Mouse (Mus musculus) common myeloid progenitor, adult 5-6 weeks (primary cell): ENCODE measurements around the gene Cachd1. TPM values are rescaled to one million over a fixed set of nuclear protein-coding genes. Genes with fewer than 3 reads are reported as not detected.

ENCODE experiments used
- ATAC-seq: replicated peaks from 2 replicates; pipeline ENCODE4 v1.8.0; 2016; ENCODE audit warnings: low read depth, mild to moderate bottlenecking, moderate TSS enrichment, inconsistent platforms; ENCODE audit not compliant: poor library complexity, severe bottlenecking
- total RNA-seq: library from RNA; stranded (forward); fragments of 200-1000, 187-1606 nt; gene quantifications from 2 replicates; pipeline ENCODE4 v1.2.3, GENCODE M21; 2017

Cachd1 gene
- total RNA-seq, 1 experiment from 2014 or later, result 3.1 TPM

GRCm38 (mm10) chr4:101026995-101027394, 250.5 kb downstream of the Cachd1 start:
- no peak for ATAC-seq

- ATAC-seq, result no peak
Measured at GRCm38 (mm10) chr4:101027852-101028411, 251.5 kb downstream of the Cachd1 start.

DNA sequence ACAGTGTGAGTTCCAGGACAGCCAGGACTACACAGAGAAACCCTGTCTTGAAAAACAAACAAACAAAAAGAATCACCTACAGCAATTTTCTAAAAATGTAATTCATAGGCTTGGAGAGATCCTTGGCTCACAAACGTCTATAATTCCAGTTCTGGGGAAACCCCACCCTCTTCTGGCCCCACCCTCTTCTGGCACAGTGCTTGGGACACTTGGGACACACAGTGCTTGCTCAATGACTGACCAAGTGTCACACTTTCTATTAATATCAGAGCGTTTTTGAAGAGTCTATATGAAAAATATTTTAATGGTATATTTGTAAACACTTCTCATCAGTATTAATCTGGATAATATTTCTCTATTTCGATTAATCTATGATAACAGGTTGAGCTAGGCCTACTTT, 256.6 kb downstream of the Cachd1 start:
- ATAC-seq, result no peak

GRCm38 (mm10) chr4:101035131-101035530, 258.7 kb downstream of the Cachd1 start:
- no peak for ATAC-seq

- ATAC-seq, result no peak
Measured at GRCm38 (mm10) chr4:101037156-101037555, 260.7 kb downstream of the Cachd1 start.

DNA sequence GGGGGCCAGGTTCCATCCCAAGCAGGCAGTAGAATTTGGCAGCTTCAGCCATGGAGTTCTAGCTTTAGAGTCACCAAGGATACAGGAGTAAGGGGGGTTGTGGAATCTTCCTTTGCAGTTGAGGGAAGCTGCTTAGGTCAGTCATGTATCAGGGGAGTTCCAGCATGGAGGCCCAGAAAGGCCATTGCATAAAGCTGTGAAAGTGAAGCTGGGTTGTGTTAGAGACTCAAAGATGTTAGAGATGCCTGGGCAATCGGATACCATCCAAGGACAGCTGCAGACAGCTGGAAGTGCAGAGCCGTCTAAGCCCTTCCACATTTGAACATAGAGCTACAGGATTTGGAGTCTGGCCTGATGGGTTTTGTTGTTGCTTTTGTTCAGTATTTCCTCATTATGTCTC, 267.2 kb downstream of the Cachd1 start:
- no peak for ATAC-seq

DNA sequence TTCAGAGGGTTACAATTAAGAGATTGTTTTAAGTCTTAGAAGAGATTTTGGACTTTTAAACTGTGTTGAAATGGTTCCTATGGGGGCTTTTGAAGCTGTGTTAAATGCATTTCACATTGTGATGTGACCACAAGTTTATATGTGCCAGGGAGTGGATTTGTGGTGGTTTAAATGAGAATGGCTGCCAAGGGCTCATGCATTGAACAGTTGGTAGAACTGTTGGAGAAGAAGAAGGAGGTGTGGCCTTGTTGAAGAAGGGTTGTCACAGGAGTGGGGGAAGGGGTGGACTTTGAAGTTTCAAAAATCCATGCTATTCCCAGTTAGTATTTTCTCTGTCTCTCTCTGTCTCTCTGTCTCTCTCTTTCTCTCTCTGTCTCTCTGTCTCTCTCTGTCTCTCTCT, 267.7 kb downstream of the Cachd1 start:
- no peak for ATAC-seq

GRCm38 (mm10) chr4:101046576-101046975, 270.1 kb downstream of the Cachd1 start:
- ATAC-seq, result no peak

- no peak for ATAC-seq
Measured at GRCm38 (mm10) chr4:101062146-101062545, 285.7 kb downstream of the Cachd1 start.

- ATAC-seq, result no peak
Measured at GRCm38 (mm10) chr4:101066401-101066800, 289.9 kb downstream of the Cachd1 start.

DNA sequence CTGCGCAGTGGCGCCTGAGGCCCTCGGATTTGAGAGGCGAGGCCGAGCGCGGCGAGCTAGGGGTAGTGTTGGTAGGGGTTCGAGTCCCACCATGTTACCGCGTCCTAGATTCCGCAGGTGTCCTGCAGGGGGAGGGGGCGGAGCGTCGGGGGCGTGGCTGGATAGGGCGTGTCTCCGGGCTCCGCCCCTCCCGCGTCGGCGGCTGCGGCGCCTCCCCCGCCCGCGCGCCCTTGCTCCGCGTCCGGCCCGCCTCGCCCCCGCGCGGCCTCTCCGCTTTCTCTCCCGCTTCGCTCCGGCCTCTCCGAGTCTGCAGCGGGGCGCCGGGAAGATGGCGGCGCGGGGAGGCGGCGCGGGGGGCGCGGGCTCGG, 292.3 kb downstream of the Cachd1 start, which contains the start of gene Raver2:
Gene Raver2 (plus strand): TSS at position 198 of the 368 bp plus-strand sequence.
- ATAC-seq, result peak; percentile 62

DNA sequence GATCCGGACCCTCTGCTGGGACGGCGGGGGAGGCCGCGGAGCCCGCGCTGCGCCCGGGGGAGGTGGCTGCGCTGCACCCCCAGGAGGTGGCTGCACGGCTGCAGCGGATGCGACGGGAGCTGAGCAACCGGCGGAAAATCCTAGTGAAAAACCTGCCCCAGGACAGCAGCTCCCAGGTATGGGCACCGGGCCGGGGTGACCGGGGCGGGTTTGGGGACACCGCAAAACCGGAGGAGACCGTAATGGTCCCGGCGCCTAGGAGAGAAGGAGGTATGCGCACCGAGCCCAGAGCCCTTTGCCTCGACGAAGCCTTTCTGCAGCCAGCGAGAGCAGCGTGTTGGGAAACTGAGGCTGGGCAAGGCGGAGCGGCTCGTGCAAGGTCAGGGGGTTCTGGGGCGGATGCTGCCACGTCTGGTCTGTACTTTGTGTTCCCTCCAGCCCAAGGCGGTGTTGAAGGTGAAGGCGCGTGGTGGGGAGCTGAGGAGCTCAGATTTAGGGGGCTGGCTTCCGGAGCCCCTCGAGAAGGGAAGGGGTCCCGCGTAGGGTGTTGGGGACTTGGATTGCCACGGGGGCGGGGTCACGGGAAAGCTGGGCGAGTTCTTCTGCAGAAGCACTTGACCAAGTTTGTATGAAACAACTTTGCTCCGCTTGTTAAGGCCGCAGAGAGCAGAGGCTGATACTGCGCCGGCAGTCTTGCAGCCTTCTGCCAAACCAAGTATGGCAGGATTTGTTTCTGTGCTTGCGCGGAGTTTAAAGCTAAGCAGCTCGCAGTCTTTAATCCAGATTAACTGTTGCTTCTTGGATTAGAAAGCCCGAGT, 292.9 kb downstream of the Cachd1 start:
- peak; percentile 34 for ATAC-seq

GRCm38 (mm10) chr4:101071570-101071969, 295.1 kb downstream of the Cachd1 start:
- ATAC-seq, result no peak

DNA sequence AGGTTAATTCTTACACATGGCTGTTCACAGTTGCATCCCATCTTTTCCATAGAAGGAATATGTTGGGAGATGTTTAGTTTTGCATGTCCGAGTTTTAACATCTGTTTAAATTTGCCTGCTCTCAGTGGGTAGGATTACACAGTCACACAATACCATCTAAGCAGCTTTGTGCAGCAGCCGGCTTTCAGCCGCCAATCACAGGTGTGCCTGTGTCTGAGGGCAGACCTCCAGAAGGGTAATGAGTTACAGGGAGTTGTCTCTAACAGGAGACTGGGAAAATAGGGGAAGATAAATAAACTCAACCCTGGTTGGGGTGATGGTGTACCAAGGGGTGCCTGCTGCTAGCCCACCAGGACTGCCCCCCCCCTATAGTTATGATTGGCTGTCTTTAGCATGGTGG, 299.9 kb downstream of the Cachd1 start:
- ATAC-seq, result no peak

Other genes starting within 250 kb of the Cachd1 start
- not detected in 2 replicates for gene Gm10577, start 244.0 kb downstream of the Cachd1 start, total RNA-seq